Mouse (Mus musculus): ENCODE data around the gene Mgll.

Gene Mgll

GRCm38 (mm10) chr6:88718033-88718725, 6.0 kb upstream of the Mgll start:
- DNase-seq: peak in 1 of 2 experiments; percentile 13

- no peak for DNase-seq
These were observed 3.2 kb upstream of the Mgll start for GRCm38 (mm10) chr6:88721059-88721458.

- DNase-seq: no peak
These were observed 1.3 kb upstream of the Mgll start for GRCm38 (mm10) chr6:88722906-88723305.

- DNase-seq: no peak
These were observed 353 bp upstream of the Mgll start for GRCm38 (mm10) chr6:88723806-88724312.

- no peak for DNase-seq
These were observed 1.4 kb downstream of the Mgll start for GRCm38 (mm10) chr6:88725590-88725989.

- DNase-seq: no peak
These were observed 2.3 kb downstream of the Mgll start for GRCm38 (mm10) chr6:88726252-88727211.

- DNase-seq: no peak
These were observed 3.3 kb downstream of the Mgll start for GRCm38 (mm10) chr6:88727490-88727889.

- DNase-seq: no peak
These were observed 3.8 kb downstream of the Mgll start for GRCm38 (mm10) chr6:88728054-88728453.

- DNase-seq: no peak
These were observed 4.3 kb downstream of the Mgll start for GRCm38 (mm10) chr6:88728515-88728914.

- peak; percentile 37 to 38 for DNase-seq
These were observed 7.1 kb downstream of the Mgll start for GRCm38 (mm10) chr6:88731211-88731751.

- no peak for DNase-seq
These were observed 7.8 kb downstream of the Mgll start for GRCm38 (mm10) chr6:88731991-88732390.

- DNase-seq: no peak
These were observed 8.7 kb downstream of the Mgll start for GRCm38 (mm10) chr6:88732643-88733613.

GRCm38 (mm10) chr6:88736337-88736736, 12.1 kb downstream of the Mgll start:
- DNase-seq: no peak

- no peak for DNase-seq
These were observed 12.7 kb downstream of the Mgll start for GRCm38 (mm10) chr6:88736741-88737508.

GRCm38 (mm10) chr6:88737509-88737888, 13.3 kb downstream of the Mgll start:
- DNase-seq: no peak

- DNase-seq: no peak
These were observed 16.8 kb downstream of the Mgll start for GRCm38 (mm10) chr6:88741041-88741440.

GRCm38 (mm10) chr6:88741791-88742190, 17.6 kb downstream of the Mgll start:
- no peak for DNase-seq

GRCm38 (mm10) chr6:88742286-88743011, 18.2 kb downstream of the Mgll start:
- no peak for DNase-seq

- DNase-seq: no peak
These were observed 19.5 kb downstream of the Mgll start for GRCm38 (mm10) chr6:88743601-88744291.

- no peak for DNase-seq
These were observed 20.8 kb downstream of the Mgll start for GRCm38 (mm10) chr6:88745027-88745426.
